Mouse (Mus musculus) left cerebral cortex, adult 18-20 months (tissue): ENCODE measurements around the gene Bglap3. TPM values are rescaled to one million over a fixed set of nuclear protein-coding genes. Genes with fewer than 3 reads are reported as not detected.
A peak's percentile ranks its signal among the peaks of the same experiment; 100 is the strongest.

Experiments used
- DNase-seq, 2 experiments: peaks; one replicate each; pipeline ENCODE4 v3.0.0; 2021 to 2022; ENCODE audit warnings: low spot score in 2 of 2, mixed read lengths in 1 of 2
- total RNA-seq, 2 experiments: library from RNA; stranded (reverse); gene quantifications; 2 replicates each; pipeline ENCODE4 v1.2.3; 2021

The Bglap3 gene
- total RNA-seq, 2 experiments from 2014 or later = 1.7 to 1.9 TPM

DNA sequence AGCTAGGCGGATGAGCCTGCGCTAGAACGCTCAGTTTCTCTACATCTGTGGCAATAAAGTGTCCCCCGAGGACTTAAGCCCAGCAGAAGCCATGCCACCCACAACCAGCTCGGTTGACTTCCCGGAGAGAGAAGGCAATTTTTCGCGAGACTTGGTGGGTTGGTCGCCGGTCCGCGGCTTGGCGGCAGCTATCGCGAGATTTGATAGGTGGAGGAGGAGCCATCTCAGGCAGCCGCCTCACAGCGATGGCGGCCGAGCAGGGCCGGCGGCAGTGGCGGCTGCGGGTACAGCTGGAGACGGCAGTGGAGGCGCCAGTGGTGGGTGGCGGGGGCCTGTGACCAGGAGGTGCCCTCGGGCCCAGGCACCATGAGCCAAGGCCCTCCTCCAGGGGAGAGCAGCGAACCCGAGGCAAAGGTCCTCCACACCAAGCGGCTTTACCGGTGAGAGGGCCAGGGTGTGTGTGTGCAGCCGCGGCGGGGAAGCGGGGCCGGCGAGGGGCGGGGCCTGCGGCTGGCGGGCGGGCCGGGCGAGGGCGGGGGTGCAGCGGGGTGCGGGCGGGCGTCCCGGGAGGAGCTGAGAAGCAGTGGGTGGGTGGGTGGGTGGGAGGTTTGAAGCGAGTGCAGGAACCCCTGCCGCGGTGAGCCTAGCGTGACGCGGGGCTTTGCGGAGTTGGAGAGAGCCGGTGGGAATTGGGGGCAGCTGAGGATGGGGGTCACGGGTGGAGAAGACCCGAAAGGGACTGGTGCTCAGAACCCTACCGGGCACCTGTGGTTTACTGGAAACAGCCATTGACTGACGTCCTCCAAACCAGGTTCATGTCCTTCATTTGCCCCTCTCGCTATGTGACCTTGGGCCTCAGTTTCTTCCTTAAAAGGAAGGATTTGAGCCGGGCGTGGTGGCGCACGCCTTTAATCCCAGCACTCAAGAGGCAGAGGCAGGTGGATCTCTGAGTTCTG lies 36.2 kb downstream of the Bglap3 start, which contains the start of the genes Tmem79 and Smg5:
Tmem79 (minus strand) TSS at position 91 of the 956 bp plus-strand sequence.
Smg5 (plus strand) TSS at position 203 of the 956 bp plus-strand sequence.
- peak; percentile 95 to 96 for DNase-seq

DNA sequence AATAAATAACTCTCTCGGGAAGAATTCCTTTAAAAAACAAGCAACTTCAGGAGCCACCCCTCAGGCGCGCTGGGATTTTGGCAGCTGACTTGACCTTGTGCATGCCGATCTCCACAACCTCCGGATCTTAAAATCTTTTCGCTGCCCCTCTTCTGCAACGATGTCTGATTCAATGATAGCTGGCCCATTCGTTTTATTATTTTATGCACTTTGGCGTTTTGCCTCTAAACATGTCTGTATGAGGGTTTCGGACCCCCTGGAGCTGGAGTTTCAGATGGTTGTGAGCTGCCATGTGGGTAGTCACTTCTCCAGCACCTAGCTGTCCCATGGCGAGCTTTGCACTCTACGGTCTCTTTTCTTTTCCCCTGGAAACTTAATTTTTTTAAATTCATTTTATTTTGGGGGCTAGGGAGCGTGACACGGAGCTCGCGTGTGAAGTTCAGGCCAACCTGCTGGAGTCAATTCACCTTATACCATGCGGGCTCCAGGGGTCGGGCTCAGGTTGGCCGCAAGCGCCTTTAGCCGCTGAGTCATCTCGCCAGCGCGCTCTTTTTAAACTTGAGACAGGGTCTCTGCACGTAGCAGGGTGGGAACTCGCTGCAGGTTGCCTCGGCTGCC lies 37.0 kb downstream of the Bglap3 start:
- no peak for DNase-seq

DNA sequence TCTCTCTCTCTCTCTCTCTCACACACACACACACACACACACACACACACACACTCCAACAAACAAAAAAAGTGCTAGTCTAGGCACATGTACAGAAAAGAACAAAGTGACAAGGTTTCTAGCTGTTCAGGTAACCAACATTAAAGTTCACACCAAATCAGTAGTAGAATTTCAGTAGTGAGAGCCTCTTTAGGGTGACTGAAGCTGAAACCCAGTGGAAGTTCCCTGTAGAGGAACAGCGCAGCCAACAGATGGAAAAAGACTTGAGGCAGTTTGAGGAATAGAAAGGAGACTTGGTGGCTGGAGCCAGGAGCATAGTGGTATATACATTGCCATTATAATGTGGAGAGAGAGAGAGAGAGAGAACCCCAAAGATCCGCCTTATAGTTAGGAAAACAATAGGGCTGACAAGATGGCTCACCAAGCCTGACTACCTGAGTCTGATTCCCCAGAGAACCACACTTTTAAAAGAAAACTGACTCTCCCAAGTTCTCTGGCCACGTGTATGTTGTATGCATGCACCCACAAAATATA lies 37.6 kb downstream of the Bglap3 start:
- no peak for DNase-seq

DNA sequence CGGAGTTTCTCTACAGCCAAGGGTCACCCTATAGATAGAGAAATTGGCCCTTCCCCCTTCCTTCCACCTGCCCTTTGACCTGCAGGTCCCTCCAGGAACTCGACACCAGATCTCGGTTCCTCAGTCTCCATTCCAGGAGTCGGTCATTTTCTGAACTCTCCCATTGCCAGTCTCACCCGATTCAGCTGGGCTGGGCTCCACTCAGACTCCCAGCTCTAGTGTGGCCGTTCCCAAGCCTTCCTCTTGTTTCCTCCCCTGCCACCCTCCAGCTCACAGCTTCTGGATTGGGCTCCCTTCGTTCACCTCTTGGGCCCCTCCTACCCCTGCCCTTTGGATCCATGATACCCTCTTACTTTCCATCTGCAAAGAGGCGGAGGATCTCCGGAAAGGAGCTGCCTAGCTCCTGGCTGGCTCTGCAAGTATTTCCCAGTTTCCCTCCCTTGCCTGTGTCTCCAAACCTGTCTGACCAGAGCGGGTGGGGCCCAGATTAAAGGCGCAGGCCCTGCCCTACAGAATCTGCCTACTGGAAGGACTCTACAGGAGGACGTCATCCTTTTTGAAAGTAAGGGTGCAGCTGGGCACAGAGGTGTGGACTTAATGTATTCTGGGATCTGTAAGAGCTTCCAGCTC lies 38.4 kb downstream of the Bglap3 start:
- no peak for DNase-seq

- DNase-seq = no peak
Observed at GRCm38 (mm10) chr3:88331282-88331681, 41.3 kb downstream of the Bglap3 start.

GRCm38 (mm10) chr3:88328956-88329355 lies 43.6 kb downstream of the Bglap3 start:
- DNase-seq = no peak

- DNase-seq = peak; percentile 64 to 65
Observed at GRCm38 (mm10) chr3:88324951-88325405, 47.6 kb downstream of the Bglap3 start, which contains the start of gene Glmp. TSS of gene Glmp (plus strand) at chr3:88325023.

Other genes starting within 250 kb of the Bglap3 start
- 100 to 1,000 TPM; 210 to 213 TPM for gene Mef2d, start 230.4 kb downstream of the Bglap3 start, total RNA-seq
- not detected for gene Rhbg, start 118.0 kb downstream of the Bglap3 start, total RNA-seq
- under 1 TPM; 0.37 to 0.42 TPM for gene Gm38392, start 85.5 kb downstream of the Bglap3 start, total RNA-seq
- gene Tsacc, start 75.7 kb downstream of the Bglap3 start, total RNA-seq = 1 to 10 TPM; 2.9 to 4.6 TPM
- gene Cct3, start 75.6 kb downstream of the Bglap3 start, total RNA-seq = 100 to 1,000 TPM; 188 to 189 TPM
- 10 to 100 TPM; 85.6 to 87.3 TPM for gene Glmp, start 47.7 kb downstream of the Bglap3 start, total RNA-seq
- 1 to 10 TPM in 1 of 2 experiments, under 1 TPM in 1; 0.96 to 2.4 TPM for gene Tmem79, start 36.6 kb downstream of the Bglap3 start, total RNA-seq
- gene Smg5, start 36.5 kb downstream of the Bglap3 start, total RNA-seq = 10 to 100 TPM; 80.1 to 81.7 TPM
- gene Paqr6, start 8.2 kb downstream of the Bglap3 start, total RNA-seq = 10 to 100 TPM in 1 of 2 experiments, 1 to 10 TPM in 1; 8.6 to 11.0 TPM
- 1 to 10 TPM in 1 of 2 experiments, not detected in 1; 2.0 TPM for gene Bglap2, start 6.0 kb upstream of the Bglap3 start, total RNA-seq
- gene Bglap, start 11.7 kb upstream of the Bglap3 start, total RNA-seq = not detected
- 1 to 10 TPM; 5.2 to 6.2 TPM for gene Pmf1, start 37.6 kb upstream of the Bglap3 start, total RNA-seq
- 10 to 100 TPM; 77.0 to 78.9 TPM for gene Slc25a44, start 52.4 kb upstream of the Bglap3 start, total RNA-seq
- gene Sema4a, start 88.4 kb upstream of the Bglap3 start, total RNA-seq = 10 to 100 TPM; 70.4 to 76.5 TPM
- gene Lmna, start 137.2 kb upstream of the Bglap3 start, total RNA-seq = 10 to 100 TPM; 61.3 to 67.9 TPM
- gene Mex3a, start 159.7 kb upstream of the Bglap3 start, total RNA-seq = 1 to 10 TPM; 2.7 to 3.1 TPM
- gene Rab25, start 175.6 kb upstream of the Bglap3 start, total RNA-seq = not detected
- 100 to 1,000 TPM; 104 to 115 TPM for gene Lamtor2, start 180.3 kb upstream of the Bglap3 start, total RNA-seq
- 100 to 1,000 TPM; 143 to 147 TPM for gene Ubqln4, start 181.0 kb upstream of the Bglap3 start, total RNA-seq
- gene Ssr2, start 203.1 kb upstream of the Bglap3 start, total RNA-seq = 10 to 100 TPM; 87.6 to 89.5 TPM
- 100 to 1,000 TPM; 219 to 239 TPM for gene Arhgef2, start 233.2 kb upstream of the Bglap3 start, total RNA-seq